Mouse (Mus musculus) naive thymus-derived CD4-positive, alpha-beta T cell, adult 2 months (primary cell): ENCODE data around the gene Tbc1d9.

ENCODE experiments used
- DNase-seq: peaks from one replicate; pipeline ENCODE4 v3.0.0-alpha.2; 2011; ENCODE audit warnings: low read depth

The Tbc1d9 gene

GRCm38 (mm10) chr8:83165235-83165930, at the start of gene Tbc1d9:
Tbc1d9 (plus strand) TSS chr8:83165352.
- DNase-seq: no peak

- DNase-seq: no peak
Observed at GRCm38 (mm10) chr8:83135086-83135485, 30.1 kb upstream of the Tbc1d9 start.

- no peak for DNase-seq
Observed at GRCm38 (mm10) chr8:83140068-83140467, 25.1 kb upstream of the Tbc1d9 start.

DNA sequence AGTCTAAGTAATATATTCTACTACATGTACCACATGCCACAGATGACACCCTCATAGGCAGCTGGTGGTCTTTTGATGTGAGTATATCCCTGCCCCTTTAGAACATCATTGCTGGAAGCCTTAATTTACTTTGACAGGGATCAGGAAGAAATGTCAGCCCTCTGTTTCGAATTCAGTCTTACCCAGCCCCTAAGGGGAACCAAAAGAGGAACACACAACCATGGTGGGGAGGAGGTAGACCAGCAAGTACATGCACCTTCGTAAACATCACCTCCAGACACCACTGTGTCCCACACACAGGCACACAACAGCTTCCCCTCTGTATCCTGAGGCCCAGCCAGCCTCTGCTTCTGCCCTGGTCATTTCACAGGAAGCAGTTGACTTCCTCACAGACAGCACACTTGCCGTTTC, 24.4 kb upstream of the Tbc1d9 start:
- DNase-seq: no peak

DNA sequence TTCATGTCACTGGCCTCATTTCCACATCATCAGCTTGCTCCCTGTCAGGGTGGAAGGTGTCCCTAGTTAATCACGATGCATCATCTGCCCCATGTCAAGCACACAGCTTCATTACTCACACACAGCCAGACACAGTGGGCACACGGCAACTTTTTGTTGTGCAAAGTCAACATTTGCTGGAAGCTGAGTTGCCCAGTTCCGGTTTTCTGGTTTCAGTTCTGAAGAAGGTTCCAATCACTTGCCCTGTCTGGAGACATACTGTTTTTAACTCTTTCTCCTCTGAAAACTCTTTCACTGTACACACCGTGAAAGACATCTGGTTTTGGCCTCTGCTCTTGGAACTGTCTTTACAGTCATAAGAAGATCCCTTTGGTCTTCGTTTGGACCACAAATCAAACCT, 23.8 kb upstream of the Tbc1d9 start:
- no peak for DNase-seq

- no peak for DNase-seq
Observed at GRCm38 (mm10) chr8:83144601-83145000, 20.6 kb upstream of the Tbc1d9 start.

DNA sequence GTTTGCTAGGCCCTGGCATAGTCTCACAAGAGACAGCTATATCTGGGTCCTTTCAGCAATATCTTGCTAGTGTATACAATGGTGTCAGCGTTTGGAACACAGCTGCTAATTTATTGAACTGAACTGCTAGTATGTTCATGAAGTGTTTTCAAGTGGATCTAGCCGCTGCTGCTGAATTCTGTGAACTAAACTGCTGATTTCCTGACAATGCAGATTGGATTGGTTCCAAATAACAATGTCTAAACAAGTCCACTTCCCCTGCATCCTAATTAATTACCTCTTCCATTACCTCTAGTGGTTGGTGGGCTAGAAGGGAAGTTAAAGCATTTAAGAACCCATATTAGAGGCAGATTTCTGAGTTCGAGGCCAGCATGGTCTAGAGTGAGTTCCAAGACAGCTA, 19.7 kb upstream of the Tbc1d9 start:
- no peak for DNase-seq

DNA sequence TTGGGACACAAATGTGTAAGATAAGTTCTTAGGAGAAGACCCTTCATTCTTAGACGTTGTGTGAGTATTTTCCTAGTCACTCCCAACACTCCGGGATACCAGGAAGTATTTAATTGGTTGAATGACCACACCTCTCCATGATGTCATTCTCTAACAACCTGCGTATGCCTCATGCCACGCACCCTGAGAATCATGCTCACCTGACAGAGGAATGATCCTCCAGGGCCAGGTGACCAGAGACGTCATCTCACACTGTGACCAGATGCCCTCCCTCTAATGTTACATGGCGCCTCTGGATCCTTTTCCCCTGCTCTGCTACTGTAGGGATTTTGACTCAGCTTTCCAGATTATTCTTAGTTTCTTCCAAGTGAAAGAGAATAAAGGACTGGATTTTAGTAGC, 16.0 kb upstream of the Tbc1d9 start:
- no peak for DNase-seq

DNA sequence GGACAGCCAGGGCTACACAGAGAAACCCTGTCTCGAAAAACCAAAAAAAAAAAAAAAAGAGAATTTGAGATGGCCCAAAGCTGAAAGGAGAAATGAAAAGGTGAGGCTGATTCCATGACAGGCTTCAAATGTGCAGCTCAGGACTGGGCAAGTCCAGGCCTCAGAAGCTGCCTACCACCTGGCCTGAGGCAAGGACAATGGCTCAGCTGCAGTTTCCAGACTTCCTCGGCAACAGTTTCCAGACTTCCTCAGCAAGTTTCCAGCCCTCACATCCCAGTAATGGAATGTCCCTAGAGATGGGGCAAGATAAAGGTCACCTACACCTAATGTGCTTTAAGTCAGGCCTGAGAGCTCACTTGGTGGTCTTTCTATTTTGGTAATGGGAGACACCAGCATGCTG, 13.1 kb upstream of the Tbc1d9 start:
- DNase-seq: no peak

DNA sequence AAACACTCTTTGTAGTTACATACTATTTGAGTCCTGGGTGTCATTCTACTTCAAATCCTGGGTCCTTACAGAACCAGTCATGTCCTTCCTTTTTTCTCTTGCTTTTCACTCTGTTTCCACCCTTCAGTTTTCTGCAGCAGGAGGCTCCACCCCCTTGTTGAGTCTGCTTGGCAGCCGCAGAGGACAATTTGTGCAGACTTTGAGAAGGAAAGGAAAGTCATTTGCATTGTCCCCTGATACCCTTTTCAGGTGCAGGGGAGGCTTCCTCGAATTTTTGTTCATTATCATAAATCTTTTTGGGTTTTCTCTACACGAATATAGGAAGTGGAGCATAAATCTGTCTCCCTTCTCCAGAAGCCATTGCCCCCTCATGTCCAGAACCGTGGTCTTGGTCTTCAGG, 12.7 kb upstream of the Tbc1d9 start:
- DNase-seq: no peak

DNA sequence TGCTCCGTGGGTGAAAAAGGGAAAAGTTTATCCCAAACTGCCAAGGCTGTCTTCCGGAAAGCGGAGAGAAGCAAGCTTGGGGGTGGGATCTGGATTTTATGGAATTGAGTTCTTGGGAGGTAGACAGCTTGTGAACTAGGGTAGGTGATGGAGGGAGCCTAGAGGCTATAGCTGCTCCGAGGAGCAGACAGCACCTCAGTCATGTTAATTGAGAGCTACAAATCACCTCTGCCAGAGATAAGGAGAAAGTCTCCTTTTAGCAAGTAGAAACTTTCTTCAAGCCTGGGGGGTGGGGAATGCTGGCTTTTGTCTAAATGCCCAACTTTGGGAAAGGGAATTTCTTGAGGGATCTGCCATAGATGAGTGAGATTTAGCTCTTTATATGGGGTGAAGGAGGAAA, 10.0 kb upstream of the Tbc1d9 start:
- DNase-seq: no peak

DNA sequence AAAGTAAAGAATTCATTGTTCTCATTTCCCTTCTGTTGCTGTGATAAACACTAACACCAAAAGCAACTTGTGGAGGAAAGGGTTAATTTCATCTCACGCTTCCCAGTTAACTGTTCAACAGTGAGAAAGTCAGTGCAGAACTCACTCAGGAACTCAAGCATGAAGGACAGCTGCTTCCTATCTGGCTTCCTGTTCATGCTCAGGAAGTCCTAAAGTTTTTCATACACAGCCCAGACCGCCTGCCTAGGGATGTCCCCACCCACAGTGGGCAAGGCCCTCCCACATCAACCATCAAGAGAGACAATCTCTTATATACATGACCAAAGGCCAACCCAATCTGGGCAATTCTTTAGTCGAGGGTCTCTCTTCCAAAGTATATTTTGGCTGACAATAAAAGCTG, 6.2 kb upstream of the Tbc1d9 start:
- DNase-seq: no peak

DNA sequence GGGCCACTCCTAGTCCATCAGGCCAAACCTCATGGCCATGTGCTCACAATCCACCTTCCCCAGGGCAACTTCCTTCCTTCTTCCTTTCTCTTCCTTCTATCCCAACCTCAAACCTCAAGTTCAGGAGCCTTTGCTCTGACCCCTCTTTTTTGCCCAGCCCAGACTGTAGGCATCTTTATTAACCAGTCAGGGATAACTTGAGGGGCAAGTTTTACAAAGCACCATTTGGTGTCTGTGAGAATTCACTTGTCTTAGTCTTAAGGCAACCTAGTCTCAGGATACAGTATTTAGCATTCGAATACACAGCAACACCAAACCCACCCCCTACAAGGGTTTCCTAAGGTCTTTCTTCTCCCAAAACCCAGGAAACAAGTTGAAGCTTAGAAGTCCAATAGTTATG, 5.5 kb upstream of the Tbc1d9 start:
- DNase-seq: no peak

DNA sequence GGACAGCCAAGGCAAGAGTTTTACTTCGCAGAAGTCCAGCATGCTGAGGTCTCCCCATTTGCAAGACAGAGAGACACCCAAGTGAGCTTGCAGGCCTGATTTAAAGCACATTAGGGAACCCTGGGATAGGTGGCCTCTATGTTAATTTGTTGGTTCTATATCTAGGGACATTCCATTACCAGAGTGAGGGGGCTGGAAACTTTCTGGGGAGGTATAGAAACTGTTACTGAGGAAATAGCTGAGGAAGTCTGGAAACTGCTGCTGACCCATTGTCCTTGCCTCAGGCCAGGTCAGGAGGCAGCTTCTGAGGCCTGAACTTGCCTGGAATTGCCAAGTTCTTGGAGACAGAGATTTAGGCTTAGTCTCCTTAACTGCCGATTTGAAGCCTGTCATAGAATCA, 4.5 kb upstream of the Tbc1d9 start:
- no peak for DNase-seq

GRCm38 (mm10) chr8:83165931-83166867, 1.0 kb downstream of the Tbc1d9 start, which contains the start of gene Gm10645:
Gm10645 (minus strand) TSS chr8:83166170.
- DNase-seq: no peak

DNA sequence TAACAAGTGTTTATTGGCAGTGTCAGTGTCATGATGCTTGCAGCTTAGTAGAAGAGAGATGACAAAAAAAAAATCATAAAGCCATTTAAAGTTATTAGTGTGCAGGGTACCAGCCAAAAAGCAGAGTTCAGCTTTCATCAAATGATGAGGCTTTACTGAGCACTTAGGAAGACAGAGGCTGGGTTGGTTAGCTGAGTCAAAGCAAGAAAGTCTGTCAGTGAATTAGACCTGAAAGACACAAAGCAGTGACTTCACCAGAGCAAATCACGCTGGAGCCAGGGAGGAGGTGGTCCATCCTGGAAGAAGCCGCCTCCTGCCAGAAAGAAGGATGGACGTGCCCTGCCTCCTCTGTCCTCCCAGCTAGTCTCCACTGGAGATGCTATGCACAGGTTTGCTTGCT, 2.8 kb downstream of the Tbc1d9 start:
- no peak for DNase-seq

DNA sequence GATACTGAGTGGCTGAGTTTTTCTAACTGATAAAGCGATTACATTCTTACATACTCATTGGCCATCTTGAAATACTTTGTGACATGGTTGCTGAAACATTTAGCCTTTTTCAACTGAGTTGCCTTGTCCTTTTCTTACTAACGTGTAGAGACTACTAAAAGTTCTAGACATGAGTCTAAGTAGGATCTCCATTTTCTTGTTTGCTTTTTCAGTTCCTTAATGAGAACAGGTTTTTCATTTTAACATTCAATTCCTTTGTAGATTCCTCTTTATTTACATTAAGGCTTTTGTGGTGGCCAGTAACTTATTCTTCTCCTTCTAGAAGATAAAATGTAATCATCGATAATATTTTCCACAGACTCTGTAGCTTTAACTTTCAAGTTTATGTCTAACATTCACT, 4.0 kb downstream of the Tbc1d9 start:
- no peak for DNase-seq

- DNase-seq: no peak
Observed at GRCm38 (mm10) chr8:83169709-83170108, 4.6 kb downstream of the Tbc1d9 start.

DNA sequence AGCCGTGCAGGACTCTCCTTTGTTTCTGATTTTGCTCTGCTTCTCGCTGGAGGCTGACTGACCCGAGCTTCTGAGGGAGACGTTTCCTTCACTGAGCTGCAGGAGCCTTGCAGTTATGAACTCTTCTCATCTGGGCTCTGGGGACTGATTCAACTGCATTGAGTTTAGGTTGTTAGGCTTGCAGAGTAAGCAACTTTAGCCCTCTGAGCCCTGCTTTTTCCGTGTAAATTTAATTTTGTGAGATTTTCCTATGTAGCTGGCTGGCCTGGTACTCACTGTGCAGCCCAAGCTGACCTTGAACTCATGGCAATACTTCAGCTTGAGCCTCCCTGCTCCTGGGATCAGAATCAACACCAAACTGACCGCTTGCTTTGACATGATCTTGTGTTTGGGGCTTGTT, 5.7 kb downstream of the Tbc1d9 start:
- DNase-seq: no peak

- DNase-seq: no peak
Observed at GRCm38 (mm10) chr8:83175680-83176079, 10.5 kb downstream of the Tbc1d9 start.

DNA sequence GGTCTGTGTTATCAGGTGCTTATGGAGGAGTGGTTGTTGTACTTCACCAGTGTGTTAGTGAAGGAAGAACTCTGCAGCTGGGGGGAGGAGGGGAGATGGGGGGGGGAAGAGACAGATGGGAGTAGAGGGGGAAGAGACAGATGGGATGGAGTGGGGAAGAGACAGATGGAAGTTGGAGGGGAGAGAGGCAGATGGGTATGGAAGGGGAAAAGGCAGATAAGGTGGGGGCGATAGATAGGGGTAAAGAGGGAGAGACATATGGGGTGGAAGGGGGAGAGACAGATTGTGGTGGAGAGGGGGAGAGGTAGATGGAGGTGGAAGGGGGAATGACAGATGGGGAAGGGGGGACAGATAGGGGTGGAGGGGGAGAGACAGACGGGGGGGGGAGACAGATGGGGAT, 11.6 kb downstream of the Tbc1d9 start:
- no peak for DNase-seq

DNA sequence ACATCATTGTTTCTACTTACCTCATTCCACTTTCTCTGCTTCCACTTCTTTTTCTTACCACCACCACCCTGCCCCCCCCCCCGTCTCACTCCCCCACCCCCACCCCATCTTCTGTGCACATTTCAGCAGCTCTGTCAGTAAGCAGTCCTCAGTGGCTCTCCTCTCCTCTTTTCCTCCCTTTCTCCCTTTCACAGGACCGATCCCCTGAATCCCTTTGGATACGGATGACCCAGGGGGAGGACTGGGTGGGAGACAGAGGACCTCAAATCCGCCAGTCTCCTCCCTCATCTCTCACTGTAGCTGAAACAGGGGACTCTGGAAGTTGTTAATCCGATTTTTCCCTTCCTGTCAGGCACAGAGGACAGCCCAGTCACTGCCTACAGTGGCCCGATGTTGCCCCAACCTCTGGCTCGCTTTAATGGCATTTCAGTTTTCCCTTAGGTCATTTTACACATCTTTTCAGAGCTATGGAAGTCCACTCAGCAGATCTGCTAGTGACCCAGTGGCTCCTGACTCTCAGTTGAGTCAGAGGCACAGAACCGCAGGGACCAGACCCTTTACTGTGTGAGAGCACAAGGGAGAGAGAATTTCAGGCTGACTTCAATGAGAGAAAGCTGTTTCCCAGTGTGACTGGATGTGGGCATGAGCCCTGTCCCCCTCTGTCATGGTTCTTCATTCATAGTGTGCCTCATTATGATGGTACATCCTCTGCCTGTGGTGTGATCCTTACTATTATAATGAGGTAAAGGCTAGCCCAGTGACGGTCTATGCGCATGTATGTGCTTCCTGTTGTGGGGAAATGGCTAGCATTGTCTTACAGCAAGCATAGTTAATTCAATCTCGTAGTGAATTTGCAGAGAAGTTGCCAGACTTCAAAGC, 12.4 kb downstream of the Tbc1d9 start:
- no peak for DNase-seq
